Mouse (Mus musculus): ENCODE data around the gene Hoga1. TPM values are rescaled to one million over a fixed set of nuclear protein-coding genes. Genes with fewer than 3 reads are reported as not detected.
"Not testable (repeated sequence)": the region's sequence is repeated elsewhere in the genome, so short reads cannot be mapped to it uniquely, and the experiment has no call there.

Gene Hoga1
- polyA plus RNA-seq, 1 experiment, result 167 TPM

- no peaks in the 10 kb centered on the region for H3K36me3 ChIP-seq (ENCODE audit: control insufficient read depth, insufficient read depth, low read length)
- H3K4me3 ChIP-seq (ENCODE audit: insufficient read depth, low read depth, low read length), result no peak overlapping the region
- TF ChIP-seq CTCF (conservative IDR thresholded peaks at IDR 0.05; ENCODE audit: insufficient read depth, insufficient read length, low read depth, low read length) (no peak), POLR2A (IDR thresholded peaks at IDR 0.05; ENCODE audit: low read depth, low read length) (no peak)
- no peak for DNase-seq
- 94% methylated on average over 12 of the region's 12 CpGs for WGBS
- no peak overlapping the region for H3K27ac ChIP-seq (ENCODE audit: insufficient read depth, low read depth, low read length)
- H3K4me1 ChIP-seq (ENCODE audit: control insufficient read depth, insufficient read depth, low read length), result peaks cover 11% of the 10 kb centered on the region
- H3K27me3 ChIP-seq (replicated peaks; ENCODE audit: control insufficient read depth, insufficient read depth, low read length), result no peaks in the 10 kb centered on the region
These were observed 33.6 kb downstream of the Hoga1 start for GRCm38 (mm10) chr19:42079006-42079405.

GRCm38 (mm10) chr19:42079950-42080349 lies 34.5 kb downstream of the Hoga1 start:
- H3K4me3 ChIP-seq (ENCODE audit: insufficient read depth, low read depth, low read length), result no peak overlapping the region
- no peak overlapping the region for H3K27ac ChIP-seq (ENCODE audit: insufficient read depth, low read depth, low read length)
- DNase-seq, result peak; percentile 79
- H3K27me3 ChIP-seq (replicated peaks; ENCODE audit: control insufficient read depth, insufficient read depth, low read length), result no peaks in the 10 kb centered on the region
- H3K36me3 ChIP-seq (ENCODE audit: control insufficient read depth, insufficient read depth, low read length), result no peaks in the 10 kb centered on the region
- WGBS, result 46% methylated on average over 5 of the region's 5 CpGs
- no peak for TF ChIP-seq POLR2A (IDR thresholded peaks at IDR 0.05; ENCODE audit: low read depth, low read length)
- TF ChIP-seq CTCF (conservative IDR thresholded peaks at IDR 0.05; ENCODE audit: insufficient read depth, insufficient read length, low read depth, low read length), result no peak
- H3K4me1 ChIP-seq (ENCODE audit: control insufficient read depth, insufficient read depth, low read length), result peaks cover 11% of the 10 kb centered on the region

- DNase-seq, result peak; percentile 75
- peaks cover 11% of the 10 kb centered on the region for H3K4me1 ChIP-seq (ENCODE audit: control insufficient read depth, insufficient read depth, low read length)
- no peaks in the 10 kb centered on the region for H3K36me3 ChIP-seq (ENCODE audit: control insufficient read depth, insufficient read depth, low read length)
- TF ChIP-seq CTCF (conservative IDR thresholded peaks at IDR 0.05; ENCODE audit: insufficient read depth, insufficient read length, low read depth, low read length), result no peak
- no peak for TF ChIP-seq POLR2A (IDR thresholded peaks at IDR 0.05; ENCODE audit: low read depth, low read length)
- H3K27ac ChIP-seq (ENCODE audit: insufficient read depth, low read depth, low read length), result no peak overlapping the region
- WGBS, result 39% methylated on average over 11 of the region's 11 CpGs
- H3K4me3 ChIP-seq (ENCODE audit: insufficient read depth, low read depth, low read length), result no peak overlapping the region
- H3K27me3 ChIP-seq (replicated peaks; ENCODE audit: control insufficient read depth, insufficient read depth, low read length), result no peaks in the 10 kb centered on the region
These were observed 35.1 kb downstream of the Hoga1 start for GRCm38 (mm10) chr19:42080469-42080868.

- not testable (repeated sequence) for DNase-seq; H3K27ac ChIP-seq (ENCODE audit: insufficient read depth, low read depth, low read length); H3K27me3 ChIP-seq (replicated peaks; ENCODE audit: control insufficient read depth, insufficient read depth, low read length); H3K36me3 ChIP-seq (ENCODE audit: control insufficient read depth, insufficient read depth, low read length); H3K4me3 ChIP-seq (ENCODE audit: insufficient read depth, low read depth, low read length); H3K4me1 ChIP-seq (ENCODE audit: control insufficient read depth, insufficient read depth, low read length)
- 77% methylated on average over 5 of the region's 5 CpGs for WGBS
These were observed 36.2 kb downstream of the Hoga1 start for GRCm38 (mm10) chr19:42081613-42082012.

- no peak overlapping the region for H3K27ac ChIP-seq (ENCODE audit: insufficient read depth, low read depth, low read length)
- peaks cover 6% of the 10 kb centered on the region for H3K4me1 ChIP-seq (ENCODE audit: control insufficient read depth, insufficient read depth, low read length)
- H3K36me3 ChIP-seq (ENCODE audit: control insufficient read depth, insufficient read depth, low read length), result no peaks in the 10 kb centered on the region
- WGBS, result 11% methylated on average over 10 of the region's 10 CpGs
- TF ChIP-seq CTCF (conservative IDR thresholded peaks at IDR 0.05; ENCODE audit: insufficient read depth, insufficient read length, low read depth, low read length) (no peak), POLR2A (IDR thresholded peaks at IDR 0.05; ENCODE audit: low read depth, low read length) (no peak)
- H3K27me3 ChIP-seq (replicated peaks; ENCODE audit: control insufficient read depth, insufficient read depth, low read length), result no peaks in the 10 kb centered on the region
- H3K4me3 ChIP-seq (ENCODE audit: insufficient read depth, low read depth, low read length), result peak overlapping the region; percentile 61
- no peak for DNase-seq
These were observed 40.3 kb downstream of the Hoga1 start for GRCm38 (mm10) chr19:42085690-42086089.

- Histone ChIP-seq H3K27me3 (replicated peaks; ENCODE audit: control insufficient read depth, insufficient read depth, low read length) (no peaks in the 10 kb centered on the region), H3K27ac (ENCODE audit: insufficient read depth, low read depth, low read length) (no peak within 1 kb of the TSS), H3K4me3 (ENCODE audit: insufficient read depth, low read depth, low read length) (peak within 1 kb of the TSS; percentile 61), H3K4me1 (ENCODE audit: control insufficient read depth, insufficient read depth, low read length) (peaks cover 8% of the 10 kb centered on the region), H3K36me3 (ENCODE audit: control insufficient read depth, insufficient read depth, low read length) (no peaks in the 10 kb centered on the region)
- DNase-seq, result peak; percentile 94
- under 1% methylated on average over 21 of the region's 21 CpGs for WGBS
- no peak for TF ChIP-seq CTCF (conservative IDR thresholded peaks at IDR 0.05; ENCODE audit: insufficient read depth, insufficient read length, low read depth, low read length)
- no peak for TF ChIP-seq POLR2A (IDR thresholded peaks at IDR 0.05; ENCODE audit: low read depth, low read length)
These were observed 40.8 kb downstream of the Hoga1 start, which contains the start of gene Morn4 for GRCm38 (mm10) chr19:42086166-42086565. Morn4 (minus strand) TSS chr19:42086357.

GRCm38 (mm10) chr19:42089103-42089747 lies 43.8 kb downstream of the Hoga1 start:
- no peaks in the 10 kb centered on the region for H3K36me3 ChIP-seq (ENCODE audit: control insufficient read depth, insufficient read depth, low read length)
- WGBS, result 17% methylated on average over 14 of the region's 14 CpGs
- TF ChIP-seq CTCF (conservative IDR thresholded peaks at IDR 0.05; ENCODE audit: insufficient read depth, insufficient read length, low read depth, low read length) (no peak), POLR2A (IDR thresholded peaks at IDR 0.05; ENCODE audit: low read depth, low read length) (no peak)
- H3K27me3 ChIP-seq (replicated peaks; ENCODE audit: control insufficient read depth, insufficient read depth, low read length), result no peaks in the 10 kb centered on the region
- peak overlapping the region; percentile 91 for H3K27ac ChIP-seq (ENCODE audit: insufficient read depth, low read depth, low read length)
- peak; percentile 81 for DNase-seq
- peak overlapping the region; percentile 24; the same call in 1 of the 2 replicates for H3K4me3 ChIP-seq (ENCODE audit: insufficient read depth, low read depth, low read length)
- H3K4me1 ChIP-seq (ENCODE audit: control insufficient read depth, insufficient read depth, low read length), result peaks cover 16% of the 10 kb centered on the region

Data from kidney, adult 2 months (tissue).